Mouse (Mus musculus) kidney, embryonic 15.5 days (tissue): ENCODE measurements around the gene Pam16. TPM values are rescaled to one million over a fixed set of nuclear protein-coding genes. Genes with fewer than 3 reads are reported as not detected.
A peak's percentile ranks its signal among the peaks of the same experiment; 100 is the strongest.
"Not testable (repeated sequence)": the region's sequence is repeated elsewhere in the genome, so short reads cannot be mapped to it uniquely, and the experiment has no call there.

Experiments used
- ATAC-seq: fragments of 200-750 bp; cut with Nextera tagmentation; replicated peaks from 2 replicates; pipeline ENCODE4 v1.8.0; 2017; ENCODE audit warnings: moderate TSS enrichment; ENCODE audit not compliant: low FRiP score
- H3K27ac ChIP-seq: fragments of 300-500 bp; sonication (generic); 2 replicates; pipeline ENCODE4 v1.5.1; 2015; ENCODE audit warnings: mild to moderate bottlenecking, inconsistent platforms
- H3K27me3 ChIP-seq: fragments of 300-500 bp; sonication (generic); 2 replicates; pipeline ENCODE4 v1.6.1; 2015; ENCODE audit warnings: inconsistent platforms
- H3K36me3 ChIP-seq: fragments of 300-500 bp; sonication (generic); 2 replicates; pipeline ENCODE4 v1.6.1; 2015; ENCODE audit warnings: inconsistent platforms
- H3K4me1 ChIP-seq: fragments of 300-500 bp; sonication (generic); 2 replicates; pipeline ENCODE4 v1.6.1; 2015; ENCODE audit warnings: inconsistent platforms
- H3K4me2 ChIP-seq: fragments of 300-500 bp; sonication (generic); 2 replicates; pipeline ENCODE4 v1.6.1; 2015; ENCODE audit warnings: moderate library complexity, mild to moderate bottlenecking, inconsistent platforms
- H3K4me3 ChIP-seq: fragments of 300-500 bp; sonication (generic); replicated peaks from 2 replicates; pipeline ENCODE4 v1.5.1; 2015; ENCODE audit warnings: mild to moderate bottlenecking, inconsistent platforms
- H3K9ac ChIP-seq: fragments of 300-500 bp; sonication (generic); 2 replicates; pipeline ENCODE4 v1.6.1; 2015; ENCODE audit warnings: mild to moderate bottlenecking, inconsistent platforms
- H3K9me3 ChIP-seq: fragments of 300-500 bp; sonication (generic); replicated peaks from 2 replicates; pipeline ENCODE4 v1.6.1; 2016; ENCODE audit warnings: inconsistent platforms
- WGBS: fragments of 180-500 bp; shearing (Covaris S2); methylation state at CpG from one replicate; pipeline ENCODE4 v1.1.7; 2015; ENCODE audit warnings: mixed read lengths; 5-methylcytosine and 5-hydroxymethylcytosine counted together
- polyA plus RNA-seq: library from polyadenylated mRNA; unstranded; fragments of >200 nt; fragmentation: Nextera tagmentation; extraction: Ambion mirVana; gene quantifications from 2 replicates; pipeline ENCODE4 v1.2.1, GENCODE M21; 2015

Pam16 gene
- polyA plus RNA-seq, 1 experiment from 2014 or later: 92.6 TPM

DNA sequence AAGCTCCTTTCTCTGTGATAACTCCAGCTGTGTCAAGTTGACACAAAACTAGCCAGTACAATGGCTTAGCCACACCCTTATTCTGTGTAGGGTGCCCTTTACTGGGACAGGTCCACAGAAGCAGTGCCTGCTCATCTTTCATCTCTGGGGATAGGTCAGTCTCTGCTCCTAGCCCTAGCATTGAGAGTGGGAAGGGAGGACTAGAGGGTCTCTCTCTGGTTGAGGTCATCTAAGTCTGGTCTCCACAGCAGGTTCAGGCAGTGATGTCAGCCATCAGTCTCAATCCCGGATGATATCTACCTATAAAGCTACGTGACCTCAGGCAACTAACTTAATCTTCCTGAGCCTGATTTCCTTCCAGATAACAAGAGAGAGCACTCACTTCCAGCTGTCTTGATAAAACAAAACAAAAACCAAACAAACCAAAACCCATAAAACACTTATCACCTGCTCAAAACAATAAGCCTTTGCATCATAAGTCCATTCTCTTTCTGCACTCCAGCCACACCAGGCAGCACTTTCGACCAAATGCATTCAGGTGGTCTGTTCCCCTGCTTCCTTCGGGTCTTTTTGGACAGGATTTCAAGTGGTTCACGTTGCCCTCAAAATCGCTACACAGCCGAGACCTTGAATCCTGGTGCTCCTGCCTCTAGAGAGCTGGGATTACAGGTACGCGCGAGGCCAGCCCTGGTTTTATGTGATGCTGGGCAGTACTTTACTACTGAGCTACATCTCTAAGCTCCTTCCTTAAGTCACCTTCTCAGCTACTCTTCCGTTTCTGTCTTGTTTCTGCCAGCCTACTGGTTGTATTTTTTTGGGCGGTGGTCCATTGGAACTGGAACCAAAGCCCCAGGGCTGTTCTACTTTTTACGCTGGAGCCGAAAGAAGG lies 38.9 kb downstream of the Pam16 start:
- Histone ChIP-seq H3K36me3 (peaks cover 16% of the 10 kb centered on the region), H3K4me2 (peak overlapping the region; percentile 70), H3K27ac (peak overlapping the region; percentile 89), H3K4me3 (peak overlapping the region; percentile 46), H3K9ac (peak overlapping the region; percentile 50), H3K9me3 (no peaks in the 10 kb centered on the region), H3K4me1 (peaks cover 27% of the 10 kb centered on the region), H3K27me3 (no peaks in the 10 kb centered on the region)
- 5% methylated on average over 14 of the region's 14 CpGs for WGBS
- peak; percentile 50 for ATAC-seq

DNA sequence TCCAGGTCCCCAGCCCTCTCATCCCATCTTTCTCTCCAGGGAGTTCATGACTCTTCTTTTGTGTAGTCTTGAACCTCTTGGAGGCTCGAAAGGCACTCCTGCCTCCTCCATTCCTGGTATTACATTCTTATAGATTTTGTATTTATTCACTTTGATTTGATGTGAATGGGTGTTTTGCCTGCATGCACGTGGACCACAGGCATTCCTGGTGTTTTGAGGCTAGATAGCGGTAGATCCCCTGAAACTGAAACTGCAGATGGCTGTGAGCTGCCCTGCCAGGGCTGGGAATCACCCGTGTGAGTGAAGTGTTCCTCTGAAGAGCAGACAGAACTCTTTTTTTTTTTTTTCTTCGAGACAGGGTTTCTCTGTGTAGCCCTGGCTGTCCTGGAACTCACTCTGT lies 40.4 kb downstream of the Pam16 start:
- no peak overlapping the region for H3K4me2 ChIP-seq
- H3K9ac ChIP-seq: no peak overlapping the region
- H3K27me3 ChIP-seq: no peaks in the 10 kb centered on the region
- peaks cover 2% of the 10 kb centered on the region; the same call in 1 of the 2 replicates for H3K36me3 ChIP-seq
- H3K4me3 ChIP-seq: no peak overlapping the region
- no peak overlapping the region for H3K27ac ChIP-seq
- H3K4me1 ChIP-seq: peaks cover 27% of the 10 kb centered on the region
- 82% methylated on average over 5 of the region's 5 CpGs for WGBS
- ATAC-seq: no peak
- H3K9me3 ChIP-seq: no peaks in the 10 kb centered on the region

- H3K9me3 ChIP-seq: no peaks in the 10 kb centered on the region
- no peaks in the 10 kb centered on the region for H3K27me3 ChIP-seq
- H3K27ac ChIP-seq: no peak overlapping the region
- H3K4me2 ChIP-seq: no peak overlapping the region
- no peak overlapping the region for H3K9ac ChIP-seq
- no peak for ATAC-seq
- H3K36me3 ChIP-seq: no peaks in the 10 kb centered on the region
- H3K4me3 ChIP-seq: no peak overlapping the region
- peaks cover 29% of the 10 kb centered on the region for H3K4me1 ChIP-seq
- 76% methylated on average over 3 of the region's 3 CpGs for WGBS
Observed at GRCm38 (mm10) chr16:4583807-4584206, 41.0 kb downstream of the Pam16 start.

DNA sequence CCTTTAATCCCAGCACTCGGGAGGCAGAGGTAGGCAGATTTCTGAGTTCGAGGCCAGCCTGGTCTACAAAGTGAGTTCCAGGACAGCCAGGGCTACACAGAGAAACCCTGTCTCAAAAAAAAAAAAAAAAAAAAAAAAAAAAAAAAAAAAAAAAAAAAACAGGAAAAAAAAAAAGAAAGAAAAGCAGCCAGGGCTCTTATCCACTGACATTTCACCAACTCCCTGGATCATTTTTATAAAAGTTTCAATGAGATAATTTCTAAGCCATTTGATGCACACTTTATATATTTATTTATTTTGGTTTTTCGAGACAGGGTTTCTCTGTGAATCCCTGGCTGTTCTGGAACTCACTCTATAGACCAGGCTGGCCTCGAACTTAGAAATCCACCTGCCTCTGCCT lies 43.6 kb downstream of the Pam16 start:
- not testable (repeated sequence) for H3K4me3 ChIP-seq, H3K36me3 ChIP-seq, H3K9ac ChIP-seq, H3K27me3 ChIP-seq, H3K27ac ChIP-seq, H3K9me3 ChIP-seq, ATAC-seq, H3K4me2 ChIP-seq
- H3K4me1 ChIP-seq: peaks cover 13% of the 10 kb centered on the region
- 86% methylated on average over 4 of the region's 4 CpGs for WGBS

DNA sequence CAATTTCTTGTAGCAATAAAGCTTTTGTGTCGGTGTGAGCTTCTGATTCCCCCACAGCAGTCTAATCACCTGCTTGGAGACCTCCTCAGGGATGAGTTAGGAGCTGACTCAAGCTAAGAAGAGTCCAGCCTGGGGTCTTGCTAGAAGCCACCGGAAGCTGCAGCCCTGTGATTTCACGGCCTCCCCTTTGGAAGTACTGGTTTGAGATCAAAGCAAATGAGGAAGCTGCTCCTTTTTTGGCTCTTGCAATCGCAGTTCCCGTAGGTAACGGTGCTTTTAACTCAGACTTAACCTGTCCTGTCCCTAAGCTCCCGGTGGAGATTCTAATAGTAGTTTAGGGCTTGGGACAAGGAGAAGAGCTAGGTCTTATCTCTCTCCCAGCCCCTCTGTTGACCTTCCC lies 46.2 kb downstream of the Pam16 start:
- H3K4me2 ChIP-seq: no peak overlapping the region
- 51% methylated on average over 7 of the region's 7 CpGs for WGBS
- no peak overlapping the region for H3K4me3 ChIP-seq
- H3K27me3 ChIP-seq: no peaks in the 10 kb centered on the region
- no peak overlapping the region for H3K27ac ChIP-seq
- H3K9ac ChIP-seq: no peak overlapping the region
- H3K9me3 ChIP-seq: no peaks in the 10 kb centered on the region
- no peak for ATAC-seq
- no peaks in the 10 kb centered on the region for H3K36me3 ChIP-seq
- 0 out of 2 replicates have a peak, but pooled peaks cover 6% of the 10 kb centered on the region for H3K4me1 ChIP-seq

DNA sequence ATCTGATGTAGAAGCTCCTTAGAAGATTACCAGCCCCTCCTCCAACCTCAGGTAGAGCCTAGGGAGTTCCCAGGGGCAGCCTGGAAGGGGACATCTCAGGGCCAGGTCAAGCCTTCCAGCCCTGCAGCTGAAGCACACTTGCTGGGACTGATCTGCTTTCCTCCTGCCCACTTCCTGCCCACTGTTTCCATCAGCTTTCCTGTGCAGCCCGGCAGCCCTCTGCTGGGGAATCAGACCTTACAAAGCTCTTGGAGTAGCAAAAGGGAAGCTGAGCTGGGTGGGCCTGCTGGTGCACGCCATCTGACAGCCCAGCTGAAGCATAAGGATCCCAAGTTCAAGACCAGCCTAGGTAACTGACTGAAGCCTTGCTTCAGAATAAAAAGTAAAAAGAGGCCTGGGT lies 47.9 kb downstream of the Pam16 start:
- no peaks in the 10 kb centered on the region for H3K9me3 ChIP-seq
- H3K4me2 ChIP-seq: no peak overlapping the region
- no peak overlapping the region for H3K27ac ChIP-seq
- 0 out of 2 replicates have a peak, but pooled peaks cover 6% of the 10 kb centered on the region for H3K4me1 ChIP-seq
- H3K36me3 ChIP-seq: no peaks in the 10 kb centered on the region
- H3K9ac ChIP-seq: no peak overlapping the region
- H3K4me3 ChIP-seq: no peak overlapping the region
- no peak for ATAC-seq
- 52% methylated on average over 2 of the region's 2 CpGs for WGBS
- no peaks in the 10 kb centered on the region for H3K27me3 ChIP-seq

- H3K4me2 ChIP-seq: no peak overlapping the region
- ATAC-seq: no peak
- H3K27me3 ChIP-seq: no peaks in the 10 kb centered on the region
- 50% methylated on average over 2 of the region's 2 CpGs for WGBS
- peak overlapping the region; percentile 54; the same call in 1 of the 2 replicates for H3K27ac ChIP-seq
- H3K9ac ChIP-seq: no peak overlapping the region
- H3K4me3 ChIP-seq: no peak overlapping the region
- peaks cover 10% of the 10 kb centered on the region for H3K4me1 ChIP-seq
- no peaks in the 10 kb centered on the region for H3K9me3 ChIP-seq
- H3K36me3 ChIP-seq: no peaks in the 10 kb centered on the region
Observed at GRCm38 (mm10) chr16:4576038-4576437, 48.8 kb downstream of the Pam16 start.

DNA sequence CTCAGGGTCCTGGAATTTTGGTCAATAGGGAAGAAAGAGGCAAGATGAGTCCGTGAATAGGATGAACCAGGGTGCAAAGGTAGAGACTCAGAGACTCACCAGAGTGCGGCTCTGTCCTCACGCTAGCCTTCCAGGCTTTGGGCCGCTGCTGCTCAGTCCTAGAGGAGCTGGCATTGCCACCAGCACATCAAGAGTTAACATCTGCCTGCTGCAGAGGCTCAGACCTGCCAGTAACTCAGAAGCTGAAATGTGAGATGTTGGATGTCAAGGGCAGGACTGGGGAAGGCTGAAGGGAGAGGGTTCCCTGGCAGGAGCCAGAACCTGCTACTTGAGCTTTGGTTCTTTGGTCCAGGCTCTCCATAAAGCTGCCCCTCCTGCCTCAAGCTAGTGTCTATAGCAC lies 54.1 kb downstream of the Pam16 start:
- no peaks in the 10 kb centered on the region for H3K27me3 ChIP-seq
- H3K4me2 ChIP-seq: no peak overlapping the region
- H3K4me3 ChIP-seq: no peak overlapping the region
- ATAC-seq: peak; percentile 65; the same call in 1 of the 2 replicates
- H3K36me3 ChIP-seq: no peaks in the 10 kb centered on the region
- peaks cover 13% of the 10 kb centered on the region for H3K4me1 ChIP-seq
- 34% methylated on average over 4 of the region's 4 CpGs for WGBS
- H3K9ac ChIP-seq: no peak overlapping the region
- no peaks in the 10 kb centered on the region for H3K9me3 ChIP-seq
- H3K27ac ChIP-seq: no peak overlapping the region

- Histone ChIP-seq H3K9ac (no peak overlapping the region), H3K9me3 (no peaks in the 10 kb centered on the region), H3K4me3 (no peak overlapping the region), H3K4me2 (no peak overlapping the region), H3K27ac (no peak overlapping the region), H3K27me3 (no peaks in the 10 kb centered on the region), H3K4me1 (peaks cover 13% of the 10 kb centered on the region), H3K36me3 (no peaks in the 10 kb centered on the region)
- 0 out of 2 replicates have a peak, but pooled peaks have one; percentile 43 for ATAC-seq
- 11% methylated on average over 4 of the region's 4 CpGs for WGBS
Observed at GRCm38 (mm10) chr16:4567912-4568311, 56.9 kb downstream of the Pam16 start.

Other genes starting within 250 kb of the Pam16 start
- gene Adcy9, start 204.5 kb downstream of the Pam16 start, polyA plus RNA-seq: 1.2 TPM in 2 replicates
- gene Srl, start 83.2 kb downstream of the Pam16 start, polyA plus RNA-seq: 19.2 and 23.8 TPM in 2 replicates
- gene Tfap4, start 65.1 kb downstream of the Pam16 start, polyA plus RNA-seq: 24.6 and 25.7 TPM in 2 replicates
- gene Glis2, start 30.3 kb downstream of the Pam16 start, polyA plus RNA-seq: 41.2 and 43.8 TPM in 2 replicates
- gene Vasn, start 15.0 kb upstream of the Pam16 start, polyA plus RNA-seq: 22.7 and 23.5 TPM in 2 replicates
- gene Dnaja3, start 15.0 kb upstream of the Pam16 start, polyA plus RNA-seq: 77.7 and 81.4 TPM in 2 replicates
- gene Coro7, start 54.8 kb upstream of the Pam16 start, polyA plus RNA-seq: 19.8 and 22.0 TPM in 2 replicates
- gene Nmral1, start 94.4 kb upstream of the Pam16 start, polyA plus RNA-seq: 98.2 and 99.8 TPM in 2 replicates
- gene Hmox2, start 101.4 kb upstream of the Pam16 start, polyA plus RNA-seq: 106 and 111 TPM in 2 replicates
- gene Cdip1, start 165.3 kb upstream of the Pam16 start, polyA plus RNA-seq: 101 and 108 TPM in 2 replicates
- 0.19 and 0.83 TPM in 2 replicates for gene 4930562C15Rik, start 210.4 kb upstream of the Pam16 start, polyA plus RNA-seq